Mouse (Mus musculus) heart, postnatal 0 days (tissue): ENCODE measurements around the gene Slc2a3. TPM values are rescaled to one million over a fixed set of nuclear protein-coding genes. Genes with fewer than 3 reads are reported as not detected.

Source experiments
- ATAC-seq: fragments of 200-750 bp; cut with Nextera tagmentation; 2 replicates; pipeline ENCODE4 v1.8.0; 2017; ENCODE audit warnings: low read depth, moderate number of reproducible peaks, moderate library complexity; ENCODE audit not compliant: insufficient read depth
- DNase-seq: peaks from one replicate; pipeline ENCODE4 v3.0.0-alpha.2; 2016; ENCODE audit warnings: low spot score
- H3K27ac ChIP-seq: fragments of 300-500 bp; sonication (generic); 2 replicates; pipeline ENCODE4 v1.5.1; 2014; ENCODE audit warnings: low read depth, mild to moderate bottlenecking
- H3K27me3 ChIP-seq: fragments of 300-500 bp; sonication (generic); 2 replicates; pipeline ENCODE4 v1.6.1; 2014; ENCODE audit warnings: low read length, mixed read lengths; ENCODE audit not compliant: control insufficient read depth, insufficient read depth
- H3K36me3 ChIP-seq: fragments of 300-500 bp; sonication (generic); replicated peaks from 2 replicates; pipeline ENCODE4 v1.6.1; 2014; ENCODE audit warnings: low read length, mixed read lengths; ENCODE audit not compliant: control insufficient read depth, insufficient read depth
- H3K4me1 ChIP-seq: fragments of 300-500 bp; sonication (generic); 2 replicates; pipeline ENCODE4 v1.6.1; 2014; ENCODE audit warnings: antibody characterized with exemption; ENCODE audit not compliant: control insufficient read depth, insufficient read depth
- H3K4me2 ChIP-seq: fragments of 300-500 bp; sonication (generic); 2 replicates; pipeline ENCODE4 v1.6.1; 2014; ENCODE audit warnings: low read depth, mild to moderate bottlenecking, low read length, moderate library complexity
- H3K4me3 ChIP-seq: fragments of 300-500 bp; sonication (generic); 2 replicates; pipeline ENCODE4 v1.5.1; 2014; ENCODE audit warnings: low read depth, low read length
- H3K9ac ChIP-seq: fragments of 300-500 bp; sonication (generic); replicated peaks from 2 replicates; pipeline ENCODE4 v1.6.1; 2014; ENCODE audit warnings: low read depth, low read length, mixed read lengths
- H3K9me3 ChIP-seq: fragments of 300-500 bp; sonication (generic); replicated peaks from 2 replicates; pipeline ENCODE4 v1.6.1; 2016; ENCODE audit warnings: low read length; ENCODE audit not compliant: control insufficient read depth
- CTCF ChIP-seq: IDR thresholded peaks from 2 replicates; pipeline ENCODE4 v1.5.1; 2016; ENCODE audit warnings: antibody characterized with exemption, control low read depth, low read depth
- EP300 ChIP-seq: IDR thresholded peaks from 2 replicates; pipeline ENCODE4 v1.6.1; 2016; ENCODE audit warnings: antibody characterized with exemption, low read depth
- WGBS: fragments of 180-500 bp; shearing (Covaris S2); extraction: QIAGEN DNeasy Blood & Tissue Kit; methylation state at CpG from one replicate; pipeline ENCODE4 v1.1.7; 2014; 5-methylcytosine and 5-hydroxymethylcytosine counted together
- polyA plus RNA-seq: library from polyadenylated mRNA; unstranded; fragments of >200 nt; fragmentation: Nextera tagmentation; extraction: Ambion mirVana; gene quantifications from 2 replicates; pipeline ENCODE4 v1.2.1, GENCODE M21; 2015
- total RNA-seq: library from RNA; depleted of rRNA; stranded (reverse); fragments of >200 nt; gene quantifications from 2 replicates; pipeline ENCODE4 v1.2.3, GENCODE M21; 2014; ENCODE audit warnings: low replicate concordance

Gene Slc2a3
- total and polyA plus RNA-seq, 2 experiments from 2014 or later: 1.7 to 21.6 TPM

DNA sequence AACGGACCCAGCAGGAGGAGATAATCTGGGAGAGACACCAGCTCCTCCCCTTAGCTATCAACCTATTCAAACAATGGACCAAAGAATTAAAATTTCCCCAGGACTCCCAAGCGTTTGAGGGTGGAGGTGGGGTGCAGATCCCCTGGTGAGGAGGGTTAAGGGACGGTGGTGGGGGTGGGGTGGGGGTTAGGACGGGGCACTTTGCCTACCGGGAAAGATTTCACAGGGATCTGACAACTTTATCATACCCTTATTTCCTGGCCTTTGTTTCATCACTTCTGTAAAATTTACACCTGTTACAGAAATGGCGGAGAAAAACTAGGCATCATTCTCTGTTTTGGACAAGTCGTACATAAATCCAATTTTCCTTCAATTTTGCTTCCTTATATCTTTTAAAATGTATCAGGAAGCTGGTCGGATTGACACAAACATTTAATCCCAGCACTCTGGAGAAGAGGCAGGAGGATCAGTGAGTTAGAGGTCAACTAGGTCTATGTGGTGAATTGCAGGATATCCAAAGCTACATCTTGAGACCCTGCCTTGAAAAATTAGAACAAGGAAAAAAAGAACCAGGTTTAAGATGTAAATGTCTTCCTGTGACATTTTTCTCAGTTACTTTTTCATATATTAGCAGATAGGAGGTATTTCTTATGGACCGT is 36.0 kb downstream of the Slc2a3 start:
- Histone ChIP-seq H3K9ac (no peak overlapping the region), H3K4me3 (peak overlapping the region; percentile 48; the same call in 1 of the 2 replicates), H3K27me3 (peaks cover 16% of the 10 kb centered on the region; the same call in 1 of the 2 replicates), H3K4me1 (peaks cover 10% of the 10 kb centered on the region), H3K36me3 (no peaks in the 10 kb centered on the region), H3K4me2 (peak overlapping the region; percentile 68), H3K9me3 (no peaks in the 10 kb centered on the region), H3K27ac (no peak overlapping the region)
- WGBS: 23% methylated on average over 9 of the region's 9 CpGs
- no peak for TF ChIP-seq EP300
- TF ChIP-seq CTCF: no peak
- no peak for ATAC-seq
- DNase-seq: no peak

DNA sequence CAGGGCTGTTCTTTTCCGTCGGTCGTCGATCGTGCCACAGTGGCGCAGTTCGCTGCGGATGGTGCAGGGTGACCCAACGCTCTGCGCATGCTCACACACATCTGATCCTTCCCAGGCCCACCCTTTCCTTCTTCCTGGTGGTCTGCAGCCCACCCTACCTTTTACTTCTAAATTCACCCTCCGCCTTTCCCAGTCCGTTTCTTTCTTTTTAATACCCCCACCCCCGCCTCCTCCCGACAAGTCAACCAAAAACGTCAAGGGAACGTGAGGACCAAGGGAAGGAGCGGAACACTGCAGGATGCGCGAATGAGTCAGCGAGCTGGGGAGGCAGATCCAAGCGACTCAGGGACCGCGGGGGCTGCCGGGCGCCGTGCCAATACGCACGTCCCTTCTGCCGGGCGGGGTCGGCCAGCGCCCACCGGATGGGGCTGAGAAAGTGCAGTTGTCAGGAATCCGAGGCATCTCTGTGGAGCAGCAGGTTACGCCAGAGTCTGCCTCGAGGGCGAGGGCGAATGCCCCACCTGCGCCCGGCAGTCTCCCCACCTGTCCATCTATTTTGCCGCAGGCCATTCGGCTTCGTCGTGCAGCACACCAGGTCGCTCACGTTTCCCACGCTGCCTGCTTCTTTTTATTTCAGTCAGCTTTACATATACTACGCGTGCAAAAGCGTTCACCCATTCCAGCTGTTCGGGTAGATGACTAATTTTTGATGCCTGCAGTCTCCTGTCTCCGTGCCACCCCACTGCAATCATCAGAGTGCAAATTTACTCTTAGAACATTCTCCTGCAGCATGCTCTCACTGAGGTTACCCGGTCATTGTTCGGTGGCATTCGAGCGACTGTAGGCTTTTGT is 36.8 kb downstream of the Slc2a3 start:
- WGBS: under 1% methylated on average over 56 of the region's 56 CpGs
- Histone ChIP-seq H3K27ac (no peak overlapping the region), H3K9ac (no peak overlapping the region), H3K9me3 (no peaks in the 10 kb centered on the region), H3K4me2 (peak overlapping the region; percentile 68), H3K4me3 (peak overlapping the region; percentile 48), H3K27me3 (peaks cover 16% of the 10 kb centered on the region; the same call in 1 of the 2 replicates), H3K36me3 (no peaks in the 10 kb centered on the region), H3K4me1 (peaks cover 11% of the 10 kb centered on the region)
- TF ChIP-seq EP300: no peak
- TF ChIP-seq CTCF: no peak
- 0 out of 2 replicates have a peak, but pooled peaks have one; percentile 47 for ATAC-seq
- DNase-seq: no peak

DNA sequence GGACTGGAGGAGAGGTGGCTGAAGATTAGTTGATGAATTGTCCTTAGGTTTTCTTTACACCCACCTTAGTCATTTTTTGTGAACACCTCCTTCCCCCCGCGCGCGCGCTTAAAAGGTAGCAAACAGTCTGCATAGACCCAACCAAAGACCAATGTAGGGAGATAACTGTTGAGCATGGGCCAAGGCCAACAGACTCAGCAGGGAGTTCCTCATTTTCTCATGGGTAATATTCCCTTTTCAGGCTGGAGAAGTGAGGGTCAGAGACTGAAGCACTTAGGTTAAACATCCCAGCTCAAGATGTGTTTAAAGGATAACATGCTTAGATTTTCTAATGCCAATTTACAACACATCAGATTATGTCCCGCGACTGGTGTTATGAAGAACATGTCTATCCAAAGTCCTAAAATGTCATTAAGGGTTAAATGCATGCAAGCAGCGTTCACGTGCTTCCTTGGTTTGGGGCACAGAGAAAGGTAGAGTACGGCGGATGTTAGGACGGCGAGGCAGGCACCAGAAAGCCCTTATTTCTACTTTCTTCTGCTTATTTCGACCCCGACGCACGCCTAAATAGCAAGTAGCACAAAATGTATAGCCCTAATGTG is 37.5 kb downstream of the Slc2a3 start:
- Histone ChIP-seq H3K27me3 (peaks cover 16% of the 10 kb centered on the region; the same call in 1 of the 2 replicates), H3K27ac (no peak overlapping the region), H3K4me1 (peaks cover 11% of the 10 kb centered on the region), H3K36me3 (no peaks in the 10 kb centered on the region), H3K4me3 (peak overlapping the region; percentile 48), H3K9me3 (no peaks in the 10 kb centered on the region), H3K9ac (no peak overlapping the region), H3K4me2 (peak overlapping the region; percentile 68)
- DNase-seq: no peak
- ATAC-seq: no peak
- TF ChIP-seq EP300 (no peak), CTCF (no peak)
- WGBS: 38% methylated on average over 17 of the region's 17 CpGs

DNA sequence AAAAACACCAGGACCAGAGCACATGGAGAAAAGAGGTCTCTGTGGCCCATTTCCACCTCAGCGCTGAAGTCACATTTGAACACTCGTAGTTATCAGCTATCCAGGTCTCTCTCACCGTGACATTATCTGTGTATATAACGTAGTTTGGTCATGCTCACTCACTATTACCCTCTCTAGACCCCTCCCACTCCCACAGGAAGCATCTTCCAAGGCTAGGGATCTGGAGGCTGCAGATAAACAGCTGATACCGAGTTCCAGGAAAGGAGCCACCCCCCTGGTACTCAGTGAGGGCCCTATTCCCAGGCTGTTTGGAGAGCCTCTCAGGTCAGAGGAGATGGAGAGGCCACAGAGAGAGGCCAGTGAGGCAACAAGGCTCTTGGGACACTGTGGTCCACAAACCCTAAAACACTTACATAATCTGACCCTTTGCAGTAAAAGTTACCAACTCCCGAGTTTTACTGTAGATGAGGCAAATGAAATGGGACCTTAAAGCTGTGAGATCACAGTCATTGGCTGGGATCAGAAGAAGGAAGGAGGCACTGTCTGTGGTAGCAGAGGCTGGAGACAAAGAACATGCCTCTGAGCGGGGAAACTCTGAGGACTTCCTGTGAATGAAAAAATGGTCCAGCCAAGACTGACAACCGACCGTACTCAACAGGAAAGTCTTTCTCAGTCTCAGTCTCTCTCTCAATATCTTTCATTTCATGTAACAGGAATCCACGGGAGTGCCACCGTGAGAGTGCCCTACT is 38.3 kb downstream of the Slc2a3 start:
- Histone ChIP-seq H3K27ac (no peak overlapping the region), H3K9me3 (no peaks in the 10 kb centered on the region), H3K4me2 (no peak overlapping the region), H3K27me3 (peaks cover 16% of the 10 kb centered on the region; the same call in 1 of the 2 replicates), H3K36me3 (no peaks in the 10 kb centered on the region), H3K9ac (no peak overlapping the region), H3K4me1 (peaks cover 11% of the 10 kb centered on the region), H3K4me3 (no peak overlapping the region)
- DNase-seq (no peak), ATAC-seq (no peak)
- no peak for TF ChIP-seq EP300
- no peak for TF ChIP-seq CTCF
- 61% methylated on average over 11 of the region's 11 CpGs for WGBS

DNA sequence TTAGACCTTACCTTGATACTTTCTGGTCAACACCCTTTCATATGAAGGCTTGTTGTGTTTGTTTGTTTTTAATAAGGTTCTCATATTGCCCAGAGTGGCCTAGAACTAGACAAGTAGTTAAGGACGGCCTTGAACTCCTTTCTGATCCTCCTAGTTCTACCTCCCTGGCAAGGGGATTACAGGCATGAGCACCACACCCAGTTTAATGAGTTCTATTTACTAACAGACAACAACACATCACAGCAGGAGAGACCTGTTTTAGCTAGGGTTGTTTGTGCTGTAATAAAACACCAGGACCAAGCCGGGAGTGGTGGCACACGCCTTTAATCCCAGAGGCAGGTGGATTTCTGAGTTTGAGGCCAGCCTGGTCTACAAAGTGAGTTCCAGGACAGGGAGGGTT is 39.0 kb downstream of the Slc2a3 start:
- no peak for DNase-seq
- H3K9ac ChIP-seq: no peak overlapping the region
- no peak overlapping the region for H3K4me3 ChIP-seq
- H3K4me2 ChIP-seq: no peak overlapping the region
- H3K36me3 ChIP-seq: no peaks in the 10 kb centered on the region
- WGBS: 90% methylated on average over 3 of the region's 3 CpGs
- H3K9me3 ChIP-seq: no peaks in the 10 kb centered on the region
- peaks cover 11% of the 10 kb centered on the region for H3K4me1 ChIP-seq
- ATAC-seq: no peak
- H3K27me3 ChIP-seq: peaks cover 16% of the 10 kb centered on the region; the same call in 1 of the 2 replicates
- no peak for TF ChIP-seq EP300
- no peak for TF ChIP-seq CTCF
- no peak overlapping the region for H3K27ac ChIP-seq
